Mouse (Mus musculus) heart, postnatal 36 days (tissue): ENCODE data around the gene Tpcn1. TPM values are rescaled to one million over a fixed set of nuclear protein-coding genes. Genes with fewer than 3 reads are reported as not detected.
A peak's percentile ranks its signal among the peaks of the same experiment; 100 is the strongest.

Experiments used
- DNase-seq, 2 experiments: peaks; one replicate each; pipeline ENCODE4 v3.0.0; 2021 to 2022
- intact Hi-C: fragments of 180-260 bp; cut with DNase I; formaldehyde crosslinking; loops from one replicate; pipeline ENCODE4 v1.15.1; 2025
- total RNA-seq, 2 experiments: library from RNA; stranded (reverse); gene quantifications; 2 replicates each; pipeline ENCODE4 v1.2.3; 2021

Tpcn1 gene
- total RNA-seq, 2 experiments from 2014 or later, result 32.5 to 36.0 TPM

DNA sequence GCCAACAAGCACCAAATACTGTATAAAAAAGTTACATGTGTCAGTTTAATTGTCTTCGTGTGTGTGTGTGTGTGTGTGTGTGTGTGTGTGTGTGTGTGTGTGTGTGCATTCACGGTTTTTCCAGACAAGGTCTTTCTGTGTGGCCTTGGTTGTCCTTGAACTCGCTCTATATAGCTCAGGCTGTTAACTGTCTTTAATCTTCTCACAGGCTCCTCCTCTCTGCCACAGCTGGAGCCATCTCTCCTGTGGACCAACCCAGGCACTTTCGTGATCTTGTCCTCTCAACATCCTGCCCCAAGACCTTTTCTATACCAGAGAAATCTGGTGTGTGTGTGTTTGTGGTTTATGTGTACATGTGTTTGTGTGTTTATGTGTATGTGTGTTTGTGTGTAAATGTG, 24.6 kb downstream of the Tpcn1 start:
- DNase-seq, result no peak
- intact Hi-C loops, result loop anchor here (5.0 kb wide), 1 partner anchor 47 kb away; no protein-coding TSS in a partner anchor

DNA sequence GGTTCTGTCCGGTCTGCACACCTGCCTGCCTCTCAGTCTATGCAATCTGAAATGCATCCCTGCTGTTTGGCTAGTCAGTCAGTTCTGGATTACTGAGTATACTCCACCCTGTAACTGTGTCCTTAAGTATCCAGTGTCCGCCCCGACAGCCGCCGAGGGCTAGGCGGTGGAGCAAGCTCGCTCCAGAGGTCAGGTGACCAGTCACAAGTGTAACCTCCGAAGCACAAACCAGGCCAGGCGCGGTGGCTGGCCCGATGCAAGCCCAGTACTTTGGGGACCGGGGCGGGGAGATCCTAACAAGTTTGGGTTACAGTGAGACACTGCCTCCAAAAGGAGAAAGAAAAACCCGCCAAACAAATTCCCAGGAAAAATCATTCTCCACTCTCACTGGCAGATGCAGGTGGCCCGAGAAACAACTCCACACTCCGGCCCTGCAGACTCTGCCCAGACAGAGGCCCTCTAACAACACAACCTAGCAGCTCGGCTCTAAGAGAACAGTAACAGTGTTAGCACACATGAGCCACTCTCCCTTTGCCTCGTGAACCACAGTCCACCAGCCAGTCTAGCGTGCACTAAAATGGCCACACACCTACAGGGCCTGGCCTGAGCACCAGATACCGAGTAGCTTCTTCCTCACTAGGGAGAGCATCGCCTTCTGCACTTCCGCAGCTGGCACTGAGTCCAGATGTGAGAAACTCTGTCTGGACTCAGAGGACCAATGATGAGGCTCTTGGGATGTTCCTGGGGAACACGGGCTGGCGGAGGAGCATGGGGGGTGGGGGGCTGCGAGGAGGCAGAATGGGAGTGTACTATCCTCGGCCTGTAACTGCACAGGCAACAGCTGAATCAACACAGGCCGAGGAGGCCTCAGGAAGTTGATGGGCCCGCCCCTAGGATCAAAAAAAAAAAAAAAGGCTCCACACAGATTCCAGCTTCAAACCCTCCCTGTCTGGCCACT, 25.2 kb downstream of the Tpcn1 start:
- intact Hi-C loops, result loop anchor here (5.0 kb wide), 1 partner anchor 46 kb away; no protein-coding TSS in a partner anchor
- peak; percentile 64 to 68 for DNase-seq

DNA sequence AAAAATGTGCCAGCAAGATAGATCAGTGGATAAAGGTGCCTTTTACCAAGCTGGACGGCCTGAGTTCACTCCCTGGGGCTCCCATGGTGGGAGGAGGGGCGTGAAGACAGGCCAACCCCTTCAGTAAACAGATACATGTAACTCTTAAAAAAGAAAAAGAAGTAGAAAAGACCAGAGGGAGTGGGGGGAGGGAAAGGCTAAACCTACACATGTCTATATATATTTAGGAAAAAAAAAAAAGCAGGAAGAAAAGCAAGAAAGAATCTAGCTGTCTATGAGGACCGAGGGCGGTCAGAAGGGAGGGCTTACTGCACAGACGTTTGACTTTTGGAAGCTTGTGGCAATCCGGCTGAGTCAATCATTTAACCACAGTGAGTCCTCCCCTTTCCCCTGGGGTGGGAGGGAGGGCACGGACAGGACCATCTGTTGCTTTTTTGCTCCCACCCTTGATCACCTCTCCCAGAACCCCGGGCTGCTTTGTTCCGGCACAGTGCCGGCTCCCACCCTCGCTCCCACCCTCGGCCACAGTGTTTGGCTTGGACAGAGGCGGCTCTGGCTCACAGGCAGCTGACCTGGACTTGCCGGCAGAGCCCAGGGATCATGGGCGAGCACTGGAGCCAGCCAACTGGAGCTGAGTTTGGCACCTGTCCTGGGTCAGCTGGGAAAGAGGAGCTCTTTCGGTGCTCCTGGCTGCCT, 27.7 kb downstream of the Tpcn1 start:
- DNase-seq, result peak; percentile 75 to 83

DNA sequence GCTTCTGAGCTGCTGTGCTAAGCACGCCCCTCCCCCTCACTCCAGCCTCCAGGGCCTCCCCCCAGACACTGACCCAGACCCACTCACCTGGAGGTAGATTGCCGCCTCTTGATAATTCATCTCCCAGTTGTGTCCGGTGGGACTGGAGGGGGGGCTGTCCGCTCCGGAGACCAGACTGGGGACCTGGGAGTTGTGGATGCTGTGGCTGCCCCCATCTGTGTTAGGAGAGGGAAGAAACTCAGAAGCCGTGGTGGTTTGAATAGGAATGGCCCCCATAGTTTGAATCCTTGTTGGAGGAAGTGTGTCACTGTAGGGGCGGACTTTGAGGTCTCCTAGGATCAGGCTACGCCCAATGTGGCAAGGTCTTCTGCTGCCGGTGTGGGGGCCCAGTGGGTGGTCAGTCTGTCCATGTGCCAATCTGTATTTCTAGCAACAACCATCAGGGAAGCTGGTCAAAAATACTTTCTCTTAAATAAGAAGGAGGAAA, 28.3 kb downstream of the Tpcn1 start:
- DNase-seq, result no peak
- intact Hi-C loops, result loop anchor here (5.0 kb wide), 1 partner anchor 43 kb away; no protein-coding TSS in a partner anchor

More for the DNA sequence above, 27.7 kb downstream of the Tpcn1 start:
- intact Hi-C loops, result loop anchor here (5.0 kb wide), 1 partner anchor 43 kb away; no protein-coding TSS in a partner anchor

DNA sequence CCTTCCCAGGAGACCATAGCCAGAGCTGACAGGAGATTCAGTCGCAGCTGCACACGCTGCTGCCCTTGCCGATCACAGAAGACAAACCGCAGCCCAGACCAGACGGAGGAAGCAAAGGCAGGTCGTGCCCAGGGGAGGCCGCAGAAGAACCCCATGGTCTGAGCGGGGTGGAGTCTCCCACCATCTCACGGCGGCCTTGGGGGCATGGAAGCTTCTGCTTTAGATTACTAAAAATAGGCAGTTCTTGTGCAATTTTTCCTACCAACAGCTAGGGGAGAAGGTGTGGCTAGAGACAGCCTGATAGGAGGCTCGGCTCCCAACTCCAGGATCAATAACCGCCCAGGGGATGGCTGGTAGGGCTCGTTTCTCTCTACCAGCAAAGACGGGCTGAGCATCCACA, 29.7 kb downstream of the Tpcn1 start:
- intact Hi-C loops, result no loop called here
- no peak for DNase-seq

DNA sequence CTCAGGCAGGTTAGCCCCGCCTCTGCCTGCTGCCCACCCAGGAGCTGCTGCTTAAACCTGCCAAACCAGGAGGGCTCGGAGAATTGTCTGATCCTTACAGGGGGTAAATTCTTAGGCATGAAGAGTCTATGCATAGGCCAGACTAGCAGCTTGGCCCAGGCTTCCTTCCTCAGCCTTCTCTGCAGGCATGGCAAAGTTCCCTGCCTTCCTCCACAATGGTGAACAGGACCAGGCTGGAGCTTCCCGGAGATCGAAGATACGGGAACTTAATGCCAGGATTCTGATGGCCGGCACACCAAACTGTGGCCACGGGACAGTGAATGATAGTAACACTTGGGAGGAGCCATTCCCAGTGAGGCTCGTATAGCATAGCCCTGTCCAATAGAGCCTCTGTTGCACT, 30.4 kb downstream of the Tpcn1 start:
- intact Hi-C loops, result no loop called here
- DNase-seq, result no peak

DNA sequence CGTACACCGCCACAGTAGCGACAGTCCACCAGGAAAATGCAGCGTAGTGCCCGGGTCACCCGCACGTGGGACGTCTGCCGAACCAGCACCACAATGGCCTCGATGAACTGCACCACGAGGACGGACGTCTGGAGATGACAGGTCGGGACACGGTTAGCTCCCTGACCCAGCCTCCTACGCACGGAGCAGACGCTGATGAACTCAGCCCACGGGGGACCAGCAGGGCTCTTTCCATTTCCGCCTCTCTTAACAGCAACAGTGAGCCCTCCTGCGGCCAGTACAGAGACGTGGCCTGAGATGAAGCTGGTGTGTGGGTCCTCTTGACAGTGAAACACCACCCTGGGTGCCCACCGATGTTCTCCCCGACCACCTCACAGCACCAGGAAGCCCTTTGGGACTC, 32.6 kb downstream of the Tpcn1 start:
- DNase-seq, result no peak
- intact Hi-C loops, result no loop called here

DNA sequence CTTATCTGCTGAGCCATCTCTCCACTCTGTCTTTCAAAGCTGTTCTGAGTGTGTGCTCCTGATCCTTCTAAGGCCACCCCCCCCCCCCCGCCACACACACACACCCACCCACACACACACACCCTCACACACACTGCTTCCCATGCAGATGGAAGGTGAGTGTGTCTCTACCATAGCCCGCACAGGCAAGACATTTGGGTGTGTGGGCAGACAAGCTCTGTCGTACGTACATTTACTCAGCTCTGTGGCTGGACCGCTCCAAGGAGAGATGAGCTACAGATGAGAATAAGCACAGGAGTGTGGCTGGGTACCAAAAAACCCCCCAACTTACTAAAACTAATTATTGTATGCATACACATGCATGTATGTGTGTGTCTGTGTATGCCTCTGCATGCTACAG, 37.8 kb downstream of the Tpcn1 start:
- DNase-seq, result no peak
- intact Hi-C loops, result no loop called here

DNA sequence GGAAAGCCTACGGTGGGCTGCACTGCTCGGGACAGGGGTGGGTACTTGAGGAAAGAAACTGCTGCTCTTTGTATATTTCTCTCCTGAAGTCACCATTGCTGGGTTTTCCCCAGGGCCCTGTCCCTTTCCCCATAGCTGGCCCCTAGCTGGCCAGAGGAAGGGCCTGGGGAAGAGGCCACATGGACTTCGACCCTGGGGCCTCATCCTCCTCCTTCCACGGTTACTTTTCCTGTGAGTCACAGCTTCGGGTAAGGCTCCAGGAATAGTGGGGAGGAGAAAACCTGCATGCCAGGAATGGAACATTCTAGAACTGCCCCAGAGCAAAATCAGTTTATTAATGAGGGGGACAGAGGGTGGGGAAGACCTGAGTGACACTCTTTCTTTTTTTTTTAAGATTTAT, 38.3 kb downstream of the Tpcn1 start:
- intact Hi-C loops, result no loop called here
- DNase-seq, result no peak

DNA sequence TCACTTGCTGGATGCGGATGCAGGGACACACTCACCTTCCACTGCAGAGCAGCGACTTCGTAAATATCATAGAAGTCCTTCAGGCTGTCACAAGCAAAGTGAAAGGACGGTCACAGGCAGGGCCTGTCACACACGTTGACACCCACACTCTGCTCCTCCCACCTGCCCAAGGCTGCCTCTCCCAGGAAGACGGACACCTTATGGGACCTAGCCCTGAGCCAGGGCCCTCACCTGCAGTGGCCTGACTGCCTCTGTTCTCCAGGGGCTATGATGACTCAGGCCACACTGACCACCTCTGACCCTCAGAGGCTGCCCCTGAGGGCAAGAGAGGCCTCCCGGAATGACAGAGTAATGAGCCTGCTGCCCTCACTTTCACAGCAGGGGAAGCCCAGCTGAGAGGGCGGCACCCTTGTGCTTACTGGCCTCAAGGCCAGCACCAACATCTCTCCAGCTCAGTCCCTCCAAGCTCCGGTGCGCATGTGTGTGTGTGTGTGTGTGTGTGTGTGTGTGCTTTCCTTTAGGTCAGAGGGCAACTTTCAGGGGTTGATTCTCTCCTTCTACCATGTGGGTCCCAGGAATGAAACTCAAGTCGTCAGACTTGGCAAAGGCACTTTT, 40.1 kb downstream of the Tpcn1 start:
- DNase-seq, result no peak
- intact Hi-C loops, result no loop called here

DNA sequence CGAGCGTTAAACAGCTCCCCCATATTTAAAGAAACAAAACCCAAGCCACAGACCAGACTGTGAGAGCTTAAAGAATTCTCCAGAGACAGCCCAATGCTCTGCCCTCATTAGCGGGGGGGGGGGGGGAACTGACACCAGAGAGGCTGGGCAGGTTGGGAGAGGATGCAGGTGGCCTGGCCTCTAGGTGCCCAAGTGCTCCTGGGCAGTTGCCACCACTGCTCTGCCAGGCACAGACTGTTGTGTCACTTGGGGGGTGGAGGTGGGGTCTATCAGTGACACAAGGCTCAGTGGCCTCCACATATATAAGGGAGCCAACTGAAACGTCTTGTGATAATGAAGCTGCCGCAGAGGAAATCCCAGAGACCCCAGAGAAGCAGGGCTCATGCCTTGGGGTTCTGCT, 51.8 kb downstream of the Tpcn1 start:
- intact Hi-C loops, result no loop called here
- no peak for DNase-seq

DNA sequence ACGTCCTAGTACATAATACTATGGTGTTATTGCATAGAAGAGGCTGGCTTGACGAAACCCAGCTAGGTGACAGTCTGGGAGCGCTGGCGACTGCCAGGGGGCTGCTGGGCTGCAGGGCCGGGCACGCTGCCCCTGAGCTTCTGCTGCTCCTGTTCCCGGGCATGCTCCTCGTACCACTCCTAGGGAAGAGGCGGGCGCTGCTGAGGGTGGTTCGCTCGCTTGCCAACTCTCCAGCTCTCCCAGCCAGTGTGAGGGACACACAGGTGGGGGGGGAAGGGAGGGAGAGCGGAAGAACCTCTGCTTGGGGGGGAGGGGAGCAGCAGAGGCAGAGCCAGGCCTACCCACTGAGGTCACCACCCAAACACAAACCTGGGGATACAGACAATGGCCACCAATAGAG, 52.4 kb downstream of the Tpcn1 start:
- DNase-seq, result peak in 1 of 2 experiments; percentile 39
- intact Hi-C loops, result no loop called here

DNA sequence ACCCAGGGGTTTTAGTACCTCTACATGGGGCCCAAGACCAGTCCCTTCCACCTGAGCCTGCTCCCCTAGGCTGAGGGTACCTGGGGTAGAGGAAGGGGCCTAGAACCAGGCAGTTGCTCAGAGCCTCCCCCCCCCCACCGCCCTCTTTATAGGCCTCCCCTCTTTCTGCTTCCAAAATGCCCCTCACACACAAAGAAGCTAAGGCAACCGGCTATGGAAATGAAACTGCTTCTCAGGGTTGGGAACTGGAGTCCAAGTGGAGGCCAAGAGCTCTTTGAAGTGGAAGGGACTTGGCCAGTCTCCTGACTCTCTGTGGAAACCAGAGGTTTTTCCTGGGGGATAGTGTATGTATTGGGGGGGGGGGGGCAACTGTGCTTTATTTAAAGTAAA, 53.8 kb downstream of the Tpcn1 start:
- intact Hi-C loops, result no loop called here

DNA sequence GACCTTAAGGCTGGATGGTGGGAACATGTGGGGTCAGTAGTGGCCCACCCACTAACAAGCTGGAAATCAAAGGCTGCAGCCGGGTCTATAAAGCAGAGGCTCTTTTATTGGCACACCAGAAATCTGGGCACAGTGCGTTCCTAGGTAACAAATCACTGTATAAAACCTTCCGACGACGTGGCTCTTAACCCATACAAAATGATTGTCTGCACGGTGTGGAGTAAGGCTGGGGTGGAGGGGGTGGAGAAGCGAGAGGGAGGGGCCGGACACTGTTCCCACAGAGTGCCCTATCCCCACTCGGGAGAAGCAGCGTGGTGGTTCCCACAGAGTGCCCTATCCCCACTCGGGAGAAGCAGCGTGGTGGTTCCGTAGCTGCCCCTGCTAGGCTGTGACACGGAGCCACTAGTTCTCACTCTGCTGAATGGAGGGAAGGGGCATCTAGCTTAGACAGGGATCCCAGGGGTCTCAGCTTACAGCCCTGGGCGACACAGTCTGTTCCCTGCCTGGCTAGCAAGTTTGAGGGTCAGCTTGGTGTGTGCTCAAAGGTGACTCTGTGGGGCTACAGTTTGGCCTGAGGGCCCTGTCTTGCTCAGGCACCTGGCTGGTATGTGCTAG, 54.3 kb downstream of the Tpcn1 start:
- intact Hi-C loops, result no loop called here
- no peak for DNase-seq

More for the DNA sequence above, 53.8 kb downstream of the Tpcn1 start:
- DNase-seq, result no peak

DNA sequence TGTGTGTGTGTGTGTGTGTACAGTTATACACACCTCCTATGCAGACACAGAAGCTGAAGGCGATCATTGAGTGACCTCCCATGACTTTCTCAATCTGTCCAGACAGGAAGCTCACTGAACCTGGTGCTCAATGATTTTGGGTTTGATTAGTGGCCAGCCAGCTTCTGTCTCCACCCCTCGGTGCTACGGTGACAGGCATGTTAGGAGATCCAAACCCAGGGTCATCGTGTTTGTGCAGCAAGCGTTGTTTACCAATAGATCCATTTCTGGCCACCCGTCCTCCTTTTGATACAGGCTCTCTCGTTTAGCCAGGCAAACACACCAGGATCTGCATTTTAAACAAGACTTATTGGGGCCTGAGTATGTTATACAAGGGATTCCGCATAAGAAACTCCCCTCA, 56.8 kb downstream of the Tpcn1 start:
- intact Hi-C loops, result no loop called here
- no peak for DNase-seq

DNA sequence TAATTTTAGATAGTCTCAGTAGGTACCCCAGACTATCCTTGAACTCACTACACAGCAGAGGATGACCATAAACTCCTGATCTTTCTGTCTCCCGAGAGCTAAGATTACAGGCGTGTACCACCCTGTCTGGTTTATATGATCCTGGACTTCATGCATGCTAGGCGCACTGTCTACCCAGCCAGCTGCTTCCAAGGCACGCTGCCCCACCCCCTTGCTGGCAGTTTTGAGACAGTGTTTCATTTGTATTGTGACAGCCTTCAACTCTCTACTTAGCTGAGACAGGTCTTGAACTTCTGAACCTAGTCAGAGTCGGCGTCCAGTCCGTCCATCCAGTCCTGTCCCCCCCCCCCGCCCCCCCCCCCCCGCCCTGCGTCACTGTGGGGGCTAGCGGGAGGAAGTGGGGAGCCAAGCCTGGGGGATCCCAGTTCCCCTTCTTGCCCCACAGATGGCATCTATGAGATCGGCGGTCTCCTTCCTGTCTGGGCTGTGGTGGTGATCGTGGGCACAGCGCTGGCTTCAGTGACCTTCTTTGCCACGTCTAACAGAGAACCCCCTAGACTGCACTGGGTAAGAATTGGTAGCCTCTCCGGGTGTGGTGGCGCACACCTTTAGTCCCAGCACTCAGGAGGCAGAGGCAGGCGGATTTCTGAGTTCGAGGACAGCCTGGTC, 61.0 kb downstream of the Tpcn1 start:
- no peak for DNase-seq
- intact Hi-C loops, result no loop called here

DNA sequence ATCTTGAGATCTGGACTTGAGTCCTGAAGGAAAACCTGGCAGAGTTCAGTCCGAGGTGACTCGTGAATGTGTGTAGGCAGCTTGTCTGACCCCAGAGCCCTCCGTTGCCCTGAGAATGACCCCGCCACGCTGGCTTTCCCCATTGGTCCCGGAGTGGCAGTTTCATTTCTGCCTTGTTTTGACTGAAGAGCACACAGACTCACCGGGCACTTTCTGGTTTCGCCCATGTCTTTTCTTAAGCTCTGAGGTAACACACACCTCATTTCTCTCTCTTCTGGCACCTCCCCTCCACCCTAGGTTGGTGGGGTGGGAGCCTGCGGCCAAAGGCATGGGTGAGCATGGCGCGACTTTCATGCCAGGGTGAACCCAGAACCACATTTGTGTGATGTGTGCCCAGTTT, 62.2 kb downstream of the Tpcn1 start:
- intact Hi-C loops, result no loop called here
- DNase-seq, result no peak

DNA sequence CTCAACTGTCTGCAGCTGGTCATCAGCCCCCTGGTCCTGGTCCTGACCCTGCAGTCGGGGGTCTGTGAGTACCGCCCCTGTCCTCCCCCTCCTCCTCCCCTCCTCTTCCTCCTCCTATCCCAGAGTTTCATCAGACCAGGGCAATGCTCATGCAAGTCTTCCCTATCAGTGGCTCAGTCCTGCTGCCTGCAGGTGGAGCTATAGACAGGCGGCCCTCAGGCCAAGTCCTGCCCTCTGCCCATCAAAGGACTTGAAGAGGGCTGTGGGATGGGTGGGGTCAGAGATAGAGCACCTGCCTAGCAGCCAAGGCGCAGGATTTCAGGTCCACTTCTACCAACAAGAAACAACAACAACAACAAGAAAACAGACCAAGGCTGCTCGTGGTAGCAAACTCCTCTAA, 62.7 kb downstream of the Tpcn1 start:
- DNase-seq, result no peak

DNA sequence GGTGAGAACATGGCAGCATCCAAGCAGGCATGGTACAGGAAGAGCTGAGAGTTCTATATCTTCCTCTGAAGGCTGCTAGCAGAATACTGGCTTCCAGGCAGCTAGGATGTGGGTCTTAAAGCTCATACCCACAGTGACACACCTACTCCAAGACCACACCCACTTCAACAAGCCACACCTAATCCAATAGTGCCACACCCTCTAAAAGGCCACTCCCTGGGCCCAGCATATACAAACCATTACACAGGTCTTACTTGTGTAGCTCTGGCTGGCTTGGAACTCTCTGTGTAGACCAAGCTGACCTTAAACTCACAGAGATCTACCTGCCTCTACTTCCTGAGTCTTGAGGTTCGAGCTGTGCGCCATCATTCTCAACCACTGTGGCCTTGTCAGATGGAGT, 63.7 kb downstream of the Tpcn1 start:
- intact Hi-C loops, result no loop called here
- DNase-seq, result no peak

More for the DNA sequence above, 62.7 kb downstream of the Tpcn1 start:
- intact Hi-C loops, result no loop called here

DNA sequence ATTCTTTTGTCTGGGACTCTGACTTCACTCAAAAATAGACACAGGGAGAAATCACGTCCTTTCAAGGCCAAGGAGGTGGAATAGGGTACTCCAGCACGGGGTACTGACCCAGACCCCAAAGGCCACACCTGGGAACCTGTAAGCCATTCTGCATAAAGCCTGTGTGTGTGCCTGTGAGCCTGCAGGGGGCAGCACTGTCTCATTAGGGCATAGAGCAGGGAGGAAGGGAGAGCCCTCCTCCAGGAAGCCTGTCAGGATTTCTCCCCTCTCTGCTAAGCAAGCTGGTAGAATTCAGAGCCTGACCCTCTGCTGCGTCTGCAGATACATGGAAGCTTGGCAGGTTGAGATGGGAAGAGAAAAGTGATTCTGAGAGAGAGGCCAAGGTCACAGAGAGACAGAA, 65.8 kb downstream of the Tpcn1 start:
- intact Hi-C loops, result no loop called here
- peak in 1 of 2 experiments; percentile 55 for DNase-seq
